Mouse (Mus musculus): ENCODE measurements around the gene Gatm.

DNA sequence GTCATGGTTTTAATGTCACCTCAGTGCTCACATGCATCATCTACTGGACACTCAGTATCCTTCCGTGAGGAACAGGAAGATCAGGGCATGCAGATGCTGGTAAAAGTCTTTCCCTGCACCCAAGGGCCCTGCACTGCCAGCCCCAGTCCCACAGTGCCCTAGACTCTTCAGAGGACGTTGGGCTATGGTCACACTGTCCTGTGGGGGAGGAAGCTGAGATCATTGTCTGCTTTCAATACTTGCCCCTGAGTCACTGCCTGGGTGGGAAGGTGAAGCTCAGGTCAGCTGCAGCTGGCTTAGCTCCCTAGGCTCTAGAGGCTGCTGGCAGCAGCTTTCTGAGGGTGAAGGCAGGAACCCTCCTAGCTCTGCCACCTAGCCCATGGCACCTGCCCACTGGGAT lies 44.9 kb upstream of the Gatm start:
- no peak for TF ChIP-seq MYOG (IDR thresholded peaks at IDR 0.05; ENCODE audit: control insufficient read depth in 1 of 3, insufficient read depth in 1 of 3, insufficient read length in 2 of 3, low read depth in 2 of 3)
- no peak for TF ChIP-seq POLR2A (IDR thresholded peaks at IDR 0.05; ENCODE audit: insufficient read length, low read depth)
- no peak for TF ChIP-seq MYOD1 (IDR thresholded peaks at IDR 0.05; ENCODE audit: control insufficient read depth in 1 of 3, insufficient read length in 2 of 3, low read depth in 2 of 3)
- no peak for TF ChIP-seq TCF3 (IDR thresholded peaks at IDR 0.05; ENCODE audit: insufficient read length, low read depth)
- no peak for TF ChIP-seq REST (IDR thresholded peaks at IDR 0.05; ENCODE audit: insufficient read depth, insufficient read length)
- TF ChIP-seq SRF (IDR thresholded peaks at IDR 0.05; ENCODE audit: control insufficient read depth, insufficient read length, low read depth), result no peak
- no peak for TF ChIP-seq USF1 (IDR thresholded peaks at IDR 0.05; ENCODE audit: low read depth)
